19 mouse cellular contexts compared by ENCODE assay signal in the genomic region with DNA sequence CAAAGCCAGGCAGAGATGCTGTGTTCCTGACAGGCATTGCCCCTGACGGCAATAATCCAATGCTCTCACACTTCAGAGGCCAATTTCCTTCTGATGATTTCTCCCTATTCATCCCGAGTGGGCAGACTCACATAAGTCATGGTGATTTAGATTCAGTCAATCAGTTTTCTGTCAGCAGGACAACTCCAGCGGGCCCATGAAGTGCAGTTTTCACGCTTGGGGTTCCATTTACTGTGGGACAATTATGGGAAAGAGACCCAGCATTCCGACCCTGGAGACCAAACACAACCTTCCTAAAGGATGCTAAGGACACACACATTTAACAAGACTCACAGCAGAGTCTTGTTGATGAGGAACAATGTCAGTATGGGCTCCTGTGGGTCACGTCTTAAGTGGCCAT.
"Had no signal": no experiment of that assay in that cellular context is flagged by ENCODE, and none has a peak within 500 bp of the region (broad histone marks: within the 10 kb centered on the region; RNA-seq: fewer than 3 reads in every experiment).

No protein-coding gene starts in this region.

- H3K9me3 ChIP-seq: liver, embryonic 15.5 days; lung, embryonic 15.5 days; megakaryocyte, embryonic 14.5 days; midbrain, embryonic 13.5 days; neural tube, embryonic 12.5 days; stomach, embryonic 15.5 days had no signal

- DNase-seq: liver, postnatal 0 days; lung, adult 2 months; lung, postnatal 14 days; lung, postnatal 36 days; right cerebral cortex, postnatal 14 days; thymus, adult 2 months; thymus, postnatal 25 days; thymus, postnatal 4 days had no signal

- H3K36me3 ChIP-seq: liver, embryonic 15.5 days; lung, embryonic 15.5 days; midbrain, embryonic 13.5 days; neural tube, embryonic 12.5 days; stomach, embryonic 15.5 days had no signal

- H3K27me3 ChIP-seq: liver, embryonic 15.5 days; lung, embryonic 15.5 days; stomach, embryonic 15.5 days had no signal

- H3K4me3 ChIP-seq: liver, embryonic 15.5 days; lung, embryonic 15.5 days; megakaryocyte, embryonic 14.5 days; midbrain, embryonic 13.5 days; neural tube, embryonic 12.5 days; stomach, embryonic 15.5 days had no signal

- ATAC-seq: liver, postnatal 0 days; lung, postnatal 0 days; midbrain, embryonic 13.5 days; midbrain, embryonic 16.5 days had no signal

- H3K9ac ChIP-seq: liver, embryonic 15.5 days; liver, postnatal 0 days; lung, embryonic 15.5 days; midbrain, embryonic 13.5 days; neural tube, embryonic 12.5 days; stomach, embryonic 15.5 days had no signal

- H3K27ac ChIP-seq: liver, embryonic 15.5 days; lung, embryonic 15.5 days; macrophage; midbrain, embryonic 13.5 days; neural tube, embryonic 12.5 days; stomach, embryonic 15.5 days; stomach, postnatal 0 days had no signal

- H3K4me2 ChIP-seq: liver, embryonic 15.5 days; lung, embryonic 15.5 days; midbrain, embryonic 11.5 days; midbrain, embryonic 13.5 days; neural tube, embryonic 12.5 days; stomach, embryonic 15.5 days had no signal

- H3K4me1 ChIP-seq: lung, embryonic 15.5 days had no signal
